Mouse (Mus musculus): ENCODE measurements around the gene Dap. TPM values are rescaled to one million over a fixed set of nuclear protein-coding genes. Genes with fewer than 3 reads are reported as not detected.

Dap gene
- polyA plus RNA-seq, 2 experiments = 90.1 to 116 TPM

- Histone ChIP-seq H3K9me3 (ENCODE audit: control insufficient read depth, low read length) (no peaks in the 10 kb centered on the region), H3K4me3 (replicated peaks; ENCODE audit: low read length) (no peak overlapping the region), H3K27me3 (ENCODE audit: control insufficient read depth, insufficient read depth, low read length) (no peaks in the 10 kb centered on the region), H3K4me2 (replicated peaks; ENCODE audit: low read depth, low read length, severe bottlenecking) (no peak overlapping the region), H3K27ac (replicated peaks; ENCODE audit: low read depth, low read length) (no peak overlapping the region), H3K4me1 (ENCODE audit: control insufficient read depth, insufficient read depth, low read length) (no peaks in the 10 kb centered on the region), H3K9ac (ENCODE audit: low read depth, low read length, severe bottlenecking) (no peak overlapping the region), H3K36me3 (ENCODE audit: control insufficient read depth, insufficient read depth, low read length) (no peaks in the 10 kb centered on the region)
- no peak for TF ChIP-seq POLR2A (IDR thresholded peaks at IDR 0.05; ENCODE audit: borderline replicate concordance, extremely low read depth, insufficient read depth, insufficient read length)
- 92% methylated on average over 1 of the region's 1 CpGs for WGBS
- no peak for DNase-seq (ENCODE audit: low spot score)
- ATAC-seq (ENCODE audit: low FRiP score, low read depth) = no peak
Observed at GRCm38 (mm10) chr15:31192563-31192962, 31.6 kb upstream of the Dap start.

- no peaks in the 10 kb centered on the region for H3K27me3 ChIP-seq (ENCODE audit: control insufficient read depth, insufficient read depth, low read length)
- DNase-seq (ENCODE audit: low spot score) (no peak), ATAC-seq (ENCODE audit: low FRiP score, low read depth) (no peak)
- H3K9me3 ChIP-seq (ENCODE audit: control insufficient read depth, low read length) = no peaks in the 10 kb centered on the region
- H3K27ac ChIP-seq (replicated peaks; ENCODE audit: low read depth, low read length) = no peak overlapping the region
- no peak for TF ChIP-seq POLR2A (IDR thresholded peaks at IDR 0.05; ENCODE audit: borderline replicate concordance, extremely low read depth, insufficient read depth, insufficient read length)
- no peaks in the 10 kb centered on the region for H3K36me3 ChIP-seq (ENCODE audit: control insufficient read depth, insufficient read depth, low read length)
- H3K4me1 ChIP-seq (ENCODE audit: control insufficient read depth, insufficient read depth, low read length) = no peaks in the 10 kb centered on the region
- 79% methylated on average over 6 of the region's 6 CpGs for WGBS
- H3K9ac ChIP-seq (ENCODE audit: low read depth, low read length, severe bottlenecking) = no peak overlapping the region
- no peak overlapping the region for H3K4me2 ChIP-seq (replicated peaks; ENCODE audit: low read depth, low read length, severe bottlenecking)
- H3K4me3 ChIP-seq (replicated peaks; ENCODE audit: low read length) = no peak overlapping the region
Observed at GRCm38 (mm10) chr15:31195776-31196175, 28.3 kb upstream of the Dap start.

DNA sequence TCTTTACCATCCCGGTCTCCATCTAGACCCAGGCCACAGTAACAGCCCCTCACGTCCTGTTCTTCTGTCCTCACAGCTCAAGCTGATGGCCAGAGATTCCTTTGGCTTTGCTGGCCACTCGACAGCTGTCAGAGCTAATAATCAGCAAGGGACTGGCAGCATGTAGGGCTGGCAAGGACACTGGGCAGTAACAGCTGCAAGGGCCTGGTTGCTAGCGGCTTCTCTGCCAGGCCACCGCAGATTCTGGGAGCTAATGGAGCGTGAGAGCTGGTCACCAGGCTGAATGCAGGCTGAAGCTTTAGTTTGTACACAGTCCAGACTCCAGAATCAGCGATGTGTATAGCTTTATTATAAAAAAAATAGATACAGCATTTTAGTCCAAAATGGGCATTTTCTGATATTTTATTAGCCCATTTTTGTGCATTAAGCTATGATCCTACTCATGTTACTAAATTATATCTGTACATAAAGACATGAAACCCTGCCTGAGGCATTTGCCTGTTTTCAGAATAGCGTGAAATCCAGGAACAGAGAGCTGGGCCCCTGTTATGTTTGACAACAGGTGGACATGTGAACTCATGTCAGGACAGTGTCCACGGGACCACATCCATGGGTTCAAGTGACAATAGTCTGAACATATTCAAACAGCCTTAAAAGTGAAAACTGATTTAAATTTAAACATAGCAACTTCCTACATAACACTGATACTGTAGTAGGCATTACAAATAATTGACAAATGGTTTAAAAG is 16.6 kb upstream of the Dap start:
- no peak overlapping the region for H3K4me3 ChIP-seq (replicated peaks; ENCODE audit: low read length)
- no peak for TF ChIP-seq POLR2A (IDR thresholded peaks at IDR 0.05; ENCODE audit: borderline replicate concordance, extremely low read depth, insufficient read depth, insufficient read length)
- WGBS = 80% methylated on average over 9 of the region's 9 CpGs
- no peaks in the 10 kb centered on the region for H3K36me3 ChIP-seq (ENCODE audit: control insufficient read depth, insufficient read depth, low read length)
- no peaks in the 10 kb centered on the region for H3K27me3 ChIP-seq (ENCODE audit: control insufficient read depth, insufficient read depth, low read length)
- no peak overlapping the region for H3K9ac ChIP-seq (ENCODE audit: low read depth, low read length, severe bottlenecking)
- ATAC-seq (ENCODE audit: low FRiP score, low read depth) (peak; percentile 73), DNase-seq (ENCODE audit: low spot score) (peak; percentile 44)
- H3K4me1 ChIP-seq (ENCODE audit: control insufficient read depth, insufficient read depth, low read length) = no peaks in the 10 kb centered on the region
- no peak overlapping the region for H3K4me2 ChIP-seq (replicated peaks; ENCODE audit: low read depth, low read length, severe bottlenecking)
- H3K9me3 ChIP-seq (ENCODE audit: control insufficient read depth, low read length) = no peaks in the 10 kb centered on the region
- H3K27ac ChIP-seq (replicated peaks; ENCODE audit: low read depth, low read length) = no peak overlapping the region

DNA sequence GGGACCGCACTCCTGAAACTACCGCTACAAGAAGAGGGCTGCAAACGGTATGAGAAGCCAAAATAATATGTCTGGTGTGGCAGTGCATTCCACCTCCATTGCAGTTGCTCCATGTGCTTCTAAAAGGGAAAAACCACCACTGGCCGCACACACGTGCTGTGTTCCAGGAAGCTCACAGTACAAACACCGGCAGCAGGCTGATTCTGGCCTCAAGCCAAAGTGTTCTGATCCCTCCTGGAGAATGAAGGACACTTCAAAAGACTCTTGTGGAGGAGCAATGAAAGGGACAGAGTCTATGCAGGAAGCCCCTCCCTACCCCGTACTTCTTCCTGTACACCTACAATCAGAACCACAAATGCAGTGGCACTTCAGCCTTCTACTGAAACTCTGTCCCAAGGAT is 12.2 kb upstream of the Dap start:
- 62% methylated on average over 7 of the region's 7 CpGs for WGBS
- Histone ChIP-seq H3K27me3 (ENCODE audit: control insufficient read depth, insufficient read depth, low read length) (no peaks in the 10 kb centered on the region), H3K27ac (replicated peaks; ENCODE audit: low read depth, low read length) (no peak overlapping the region), H3K36me3 (ENCODE audit: control insufficient read depth, insufficient read depth, low read length) (no peaks in the 10 kb centered on the region), H3K4me1 (ENCODE audit: control insufficient read depth, insufficient read depth, low read length) (no peaks in the 10 kb centered on the region), H3K4me2 (replicated peaks; ENCODE audit: low read depth, low read length, severe bottlenecking) (no peak overlapping the region), H3K4me3 (replicated peaks; ENCODE audit: low read length) (no peak overlapping the region), H3K9me3 (ENCODE audit: control insufficient read depth, low read length) (no peaks in the 10 kb centered on the region), H3K9ac (ENCODE audit: low read depth, low read length, severe bottlenecking) (no peak overlapping the region)
- ATAC-seq (ENCODE audit: low FRiP score, low read depth) (no peak), DNase-seq (ENCODE audit: low spot score) (peak; percentile 31)
- TF ChIP-seq POLR2A (IDR thresholded peaks at IDR 0.05; ENCODE audit: borderline replicate concordance, extremely low read depth, insufficient read depth, insufficient read length) = no peak

- Histone ChIP-seq H3K36me3 (ENCODE audit: control insufficient read depth, insufficient read depth, low read length) (no peaks in the 10 kb centered on the region), H3K27ac (replicated peaks; ENCODE audit: low read depth, low read length) (no peak overlapping the region), H3K4me3 (replicated peaks; ENCODE audit: low read length) (no peak overlapping the region), H3K4me2 (replicated peaks; ENCODE audit: low read depth, low read length, severe bottlenecking) (no peak overlapping the region), H3K4me1 (ENCODE audit: control insufficient read depth, insufficient read depth, low read length) (no peaks in the 10 kb centered on the region), H3K27me3 (ENCODE audit: control insufficient read depth, insufficient read depth, low read length) (no peaks in the 10 kb centered on the region), H3K9me3 (ENCODE audit: control insufficient read depth, low read length) (no peaks in the 10 kb centered on the region), H3K9ac (ENCODE audit: low read depth, low read length, severe bottlenecking) (no peak overlapping the region)
- no peak for DNase-seq (ENCODE audit: low spot score)
- no peak for TF ChIP-seq POLR2A (IDR thresholded peaks at IDR 0.05; ENCODE audit: borderline replicate concordance, extremely low read depth, insufficient read depth, insufficient read length)
- no peak for ATAC-seq (ENCODE audit: low FRiP score, low read depth)
- 91% methylated on average over 3 of the region's 3 CpGs for WGBS
Observed at GRCm38 (mm10) chr15:31213619-31214270, 10.4 kb upstream of the Dap start.
